ENCODE assay signal across 8 mouse cellular contexts in genomic region chrX:51204626-51205547, GRCm38 (mm10). TPM values are rescaled to one million over a fixed set of nuclear protein-coding genes. Genes with fewer than 3 reads are reported as not detected.
DNase-seq lines count a peak whose midpoint lies in the region; ATAC-seq and TF ChIP-seq lines count a peak whose summit lies in the region.

No protein-coding gene starts in this region.

- H3K79me2 ChIP-seq in MEL (ENCODE audit: control insufficient read depth, insufficient read depth, low read length, poor library complexity) = peaks cover 6% of the 10 kb centered on the region
- no peaks in the 10 kb centered on the region for H3K79me2 ChIP-seq in myocyte (ENCODE audit: control insufficient read depth, insufficient read depth)

- H3K36me3 ChIP-seq in MEL (ENCODE audit: control insufficient read depth in 1 of 2, insufficient read depth in 2 of 2, low read length in 2 of 2) = peaks cover 0 to 18% of the 10 kb centered on the region in 2 experiments; a peak in 2 of 4 replicates
- H3K36me3 ChIP-seq in forebrain, embryonic 11.5 days (ENCODE audit: control insufficient read depth, insufficient read depth, low read length) = no peaks in the 10 kb centered on the region
- H3K36me3 ChIP-seq in hindbrain, embryonic 14.5 days (replicated peaks; ENCODE audit: control insufficient read depth, insufficient read depth) = no peaks in the 10 kb centered on the region
- no peaks in the 10 kb centered on the region for H3K36me3 ChIP-seq in liver, embryonic 12.5 days
- no peaks in the 10 kb centered on the region for H3K36me3 ChIP-seq in myocyte (ENCODE audit: control insufficient read depth, insufficient read depth)

- H3K27me3 ChIP-seq in MEL (ENCODE audit: control insufficient read depth in 1 of 2, insufficient read depth in 2 of 2, low read length in 2 of 2) (peaks cover 2% of the 10 kb centered on the region in 2 experiments; a peak in 2 of 4 replicates), myocyte (ENCODE audit: control insufficient read depth, insufficient read depth, insufficient read length) (no peaks in the 10 kb centered on the region)
- peaks cover 3% of the 10 kb centered on the region; the same call in 1 of the 2 replicates for H3K27me3 ChIP-seq in forebrain, embryonic 11.5 days (ENCODE audit: control insufficient read depth, insufficient read depth, low read length)
- peaks cover 15% of the 10 kb centered on the region for H3K27me3 ChIP-seq in hindbrain, embryonic 14.5 days (ENCODE audit: control insufficient read depth, insufficient read depth, low read length)
- H3K27me3 ChIP-seq in liver, embryonic 12.5 days (replicated peaks) = peaks cover 27% of the 10 kb centered on the region

- no peak for TF ChIP-seq CTCF in MEL (IDR thresholded peaks at IDR 0.05 in 2 of 3, conservative IDR thresholded peaks at IDR 0.05 in 1 of 3; ENCODE audit: control insufficient read depth in 1 of 3, insufficient read depth in 1 of 3, low read depth in 2 of 3, low read length in 3 of 3, poor library complexity in 1 of 3, severe bottlenecking in 1 of 3)

- peaks cover 0 to 7% of the 10 kb centered on the region in 2 experiments; a peak in 1 of 4 replicates for H3K4me1 ChIP-seq in MEL (ENCODE audit: control insufficient read depth in 1 of 2, insufficient read depth in 2 of 2, low read length in 2 of 2)
- no peaks in the 10 kb centered on the region for H3K4me1 ChIP-seq in brown adipose tissue, adult 24 weeks (ENCODE audit: control insufficient read depth, insufficient read depth, insufficient read length, low read length)
- H3K4me1 ChIP-seq in forebrain, embryonic 11.5 days (replicated peaks; ENCODE audit: control insufficient read depth, insufficient read depth, low read length) = no peaks in the 10 kb centered on the region
- H3K4me1 ChIP-seq in hindbrain, embryonic 14.5 days (replicated peaks; ENCODE audit: control insufficient read depth, insufficient read depth, low read length) = no peaks in the 10 kb centered on the region
- H3K4me1 ChIP-seq in liver, embryonic 12.5 days = peaks cover 6% of the 10 kb centered on the region; the same call in 1 of the 2 replicates

- peak overlapping the region; percentile 73 for H3K27ac ChIP-seq in MEL (ENCODE audit: control insufficient read depth, low read depth, low read length)
- H3K27ac ChIP-seq in brown adipose tissue, adult 24 weeks (replicated peaks; ENCODE audit: low read depth, low read length) = no peak overlapping the region
- no peak overlapping the region for H3K27ac ChIP-seq in forebrain, embryonic 11.5 days (ENCODE audit: low read depth, low read length)
- H3K27ac ChIP-seq in hindbrain, embryonic 14.5 days = no peak overlapping the region
- H3K27ac ChIP-seq in liver, embryonic 12.5 days = peak overlapping the region; percentile 65

- 18% methylated on average over 32 of the region's 67 CpGs for WGBS in forebrain, embryonic 11.5 days
- 22% methylated on average over 37 of the region's 67 CpGs for WGBS in hindbrain, embryonic 14.5 days
- 8% methylated on average over 34 of the region's 67 CpGs for WGBS in liver, embryonic 12.5 days (ENCODE audit: insufficient replicate concordance)

- TF ChIP-seq POLR2A in MEL (IDR thresholded peaks at IDR 0.05; ENCODE audit: control insufficient read depth in 1 of 2, insufficient read depth in 1 of 2, low read depth in 1 of 2, low read length in 2 of 2, poor library complexity in 1 of 2) = peak in 1 of 2 experiments; percentile 64; a peak in 2 of 4 replicates
- no peak for TF ChIP-seq POLR2A in myocyte (IDR thresholded peaks at IDR 0.05; ENCODE audit: insufficient read length, low read depth)

- peak overlapping the region; percentile 90 to 93 for H3K4me3 ChIP-seq in MEL (ENCODE audit: control insufficient read depth in 1 of 2, insufficient read depth in 1 of 2, low read depth in 2 of 2, low read length in 2 of 2)
- peak overlapping the region; percentile 54 for H3K4me3 ChIP-seq in brown adipose tissue, adult 24 weeks (ENCODE audit: insufficient read depth, low read depth, low read length)
- peak overlapping the region; percentile 48 for H3K4me3 ChIP-seq in forebrain, embryonic 11.5 days (ENCODE audit: low read depth, low read length)
- peak overlapping the region; percentile 47 for H3K4me3 ChIP-seq in hindbrain, embryonic 14.5 days (replicated peaks; ENCODE audit: low read length)
- peak overlapping the region; percentile 65 for H3K4me3 ChIP-seq in liver, embryonic 12.5 days
- peak overlapping the region; percentile 28 for H3K4me3 ChIP-seq in myocyte

- H3K4me2 ChIP-seq in forebrain, embryonic 11.5 days (ENCODE audit: low read depth, low read length, severe bottlenecking) = peak overlapping the region; percentile 63
- peak overlapping the region; percentile 79 for H3K4me2 ChIP-seq in hindbrain, embryonic 14.5 days (replicated peaks)
- peak overlapping the region; percentile 80 for H3K4me2 ChIP-seq in liver, embryonic 12.5 days
- peak overlapping the region; percentile 78 for H3K4me2 ChIP-seq in myocyte (ENCODE audit: low read depth)

- peak overlapping the region; percentile 93 for H3K9ac ChIP-seq in MEL (ENCODE audit: control insufficient read depth, low read depth, low read length, poor library complexity, severe bottlenecking)
- peak overlapping the region; percentile 64 for H3K9ac ChIP-seq in forebrain, embryonic 11.5 days (ENCODE audit: low read length)
- peak overlapping the region; percentile 24; the same call in 1 of the 2 replicates for H3K9ac ChIP-seq in hindbrain, embryonic 14.5 days
- H3K9ac ChIP-seq in liver, embryonic 12.5 days = peak overlapping the region; percentile 72

- no peak overlapping the region for H3ac ChIP-seq in myocyte (ENCODE audit: control insufficient read depth, insufficient read length)

- TF ChIP-seq EP300 in MEL (IDR thresholded peaks at IDR 0.05; ENCODE audit: low read depth in 1 of 2, low read length in 2 of 2) = no peak

- DNase-seq in MEL (ENCODE audit: low read depth, low spot score) = peak; percentile 86
- peak; percentile 75 for DNase-seq in forebrain, embryonic 11.5 days (ENCODE audit: low spot score)
- no peak for DNase-seq in hindbrain, embryonic 14.5 days (ENCODE audit: low spot score)
- DNase-seq in testis, postnatal 14 days (ENCODE audit: low spot score) = peak; percentile 55
- no peak for DNase-seq in frontal cortex, adult 2 months (ENCODE audit: extremely low spot score in 1 of 2, low spot score in 1 of 2)

- no peaks in the 10 kb centered on the region for H3K9me3 ChIP-seq in MEL (replicated peaks; ENCODE audit: insufficient read depth, low read length)
- no peaks in the 10 kb centered on the region for H3K9me3 ChIP-seq in forebrain, embryonic 11.5 days (ENCODE audit: control insufficient read depth, low read length)
- H3K9me3 ChIP-seq in hindbrain, embryonic 14.5 days (ENCODE audit: control insufficient read depth, low read length) = no peaks in the 10 kb centered on the region
- H3K9me3 ChIP-seq in liver, embryonic 12.5 days (replicated peaks) = no peaks in the 10 kb centered on the region

- peak; percentile 86 for ATAC-seq in forebrain, embryonic 11.5 days (replicated peaks; ENCODE audit: low FRiP score)
- peak; percentile 71 for ATAC-seq in hindbrain, embryonic 14.5 days (ENCODE audit: low FRiP score)
- peak; percentile 91 for ATAC-seq in liver, embryonic 12.5 days

- TF ChIP-seq RAD21 in MEL (IDR thresholded peaks at IDR 0.05; ENCODE audit: low read depth, low read length) = no peak

TF ChIP-seq in MEL, 35 proteins besides CTCF, POLR2A, EP300 and RAD21 (continues in another document):
- TF ChIP-seq GATA1 (IDR thresholded peaks at IDR 0.05; ENCODE audit: low read depth, low read length) (no peak), MAX (IDR thresholded peaks at IDR 0.05; ENCODE audit: low read length) (no peak), MXI1 (IDR thresholded peaks at IDR 0.05; ENCODE audit: low read depth, low read length) (peak; percentile 37; the same call in 1 of the 2 replicates), MYC (IDR thresholded peaks at IDR 0.05; ENCODE audit: low read depth, low read length) (no peak), ETS1 (IDR thresholded peaks at IDR 0.05; ENCODE audit: low read depth, low read length) (0 out of 2 replicates have a peak, but pooled peaks have one; percentile 13), GABPA (IDR thresholded peaks at IDR 0.05; ENCODE audit: low read depth, low read length) (no peak), NELFE (IDR thresholded peaks at IDR 0.05; ENCODE audit: low read depth, low read length) (peak; percentile 8; the same call in 1 of the 2 replicates), ZNF384 (IDR thresholded peaks at IDR 0.05; ENCODE audit: low read depth, low read length) (peak; percentile 96), E2F4 (IDR thresholded peaks at IDR 0.05; ENCODE audit: borderline replicate concordance, low read depth, low read length) (no peak)

TF ChIP-seq in myocyte, 11 proteins besides CTCF, POLR2A, EP300 and RAD21:
- no peak for TF ChIP-seq E2F4 (IDR thresholded peaks at IDR 0.05; ENCODE audit: insufficient read depth)
- no peak for TF ChIP-seq USF1 (IDR thresholded peaks at IDR 0.05; ENCODE audit: low read depth)
- no peak for TF ChIP-seq SRF (IDR thresholded peaks at IDR 0.05; ENCODE audit: control insufficient read depth, insufficient read length, low read depth)
- TF ChIP-seq TCF3 (IDR thresholded peaks at IDR 0.05; ENCODE audit: insufficient read length, low read depth) = no peak
- TF ChIP-seq MYOG (IDR thresholded peaks at IDR 0.05; ENCODE audit: control insufficient read depth in 1 of 3, insufficient read depth in 1 of 3, insufficient read length in 2 of 3, low read depth in 2 of 3) = no peak
- TF ChIP-seq CEBPB (IDR thresholded peaks at IDR 0.05; ENCODE audit: insufficient read depth, poor library complexity, severe bottlenecking) = no peak
- no peak for TF ChIP-seq TCF12 (IDR thresholded peaks at IDR 0.05; ENCODE audit: insufficient read depth, poor library complexity, severe bottlenecking)
TF ChIP-seq in myocyte: peak in this region for 0.

RNA-seq across cellular contexts. Expression of gene Mbnl3, which starts 1.4 kb away (rescaled TPM):
- 9.9 and 14.0 TPM in 2 replicates for total RNA-seq in MEL (2012; rRNA removed)
- polyA plus RNA-seq in MEL (2012; ENCODE audit: insufficient read depth in 1 of 2, insufficient read length in 2 of 2, low read depth in 1 of 2, low replicate concordance in 2 of 2, missing spikeins in 1 of 2) (10 to 100 TPM in 1 of 2 experiments, not detected in 1; 16.7 TPM), myocyte (2012; fragmentation: generic; extraction: Trizol) (0.73 TPM)
- polyA plus RNA-seq in brown adipose tissue, adult 24 weeks (2012; ENCODE audit: insufficient read depth, insufficient read length, missing spikeins) = 0.63 and 1.9 TPM in 2 replicates
- 6.9 and 7.2 TPM in 2 replicates for polyA plus RNA-seq in forebrain, embryonic 11.5 days (2014; fragmentation: Nextera tagmentation; extraction: Ambion mirVana)
- 0.95 and 1.1 TPM in 2 replicates for polyA plus RNA-seq in hindbrain, embryonic 14.5 days (2014; fragmentation: Nextera tagmentation; extraction: Ambion mirVana)
- polyA plus RNA-seq in liver, embryonic 12.5 days (2016; fragmentation: Nextera tagmentation; extraction: Ambion mirVana) = 7.8 and 8.5 TPM in 2 replicates
- 0.18 and 0.40 TPM in 2 replicates for polyA plus RNA-seq in frontal cortex, adult 2 months (2012; rRNA removed)

Comparison
In these comparisons a context has a peak if more than half of its experiments do, and no peak if none do; other contexts are left out.
1. DNase-seq: peak in MEL (single experiment), forebrain, embryonic 11.5 days (single experiment) and testis, postnatal 14 days (single experiment); none in hindbrain, embryonic 14.5 days (single experiment) and frontal cortex, adult 2 months (0 of 2).
2. H3K27ac ChIP-seq: peak in MEL (single experiment) and liver, embryonic 12.5 days (single experiment); none in brown adipose tissue, adult 24 weeks (single experiment), forebrain, embryonic 11.5 days (single experiment) and hindbrain, embryonic 14.5 days (single experiment).
3. H3K4me3 ChIP-seq: peak in every context shown above with its lines; median percentile 92 in MEL; 65 in liver, embryonic 12.5 days; 54 in brown adipose tissue, adult 24 weeks; 48 in forebrain, embryonic 11.5 days; 47 in hindbrain, embryonic 14.5 days; 28 in myocyte.
4. H3K9ac ChIP-seq: peak in every context shown above with its lines; median percentile 93 in MEL; 72 in liver, embryonic 12.5 days; 64 in forebrain, embryonic 11.5 days; 24 in hindbrain, embryonic 14.5 days.
5. Peak in every context shown above with its lines, with median percentiles within 50 percentile points of each other: ATAC-seq and H3K4me2 ChIP-seq.